Mouse (Mus musculus) C2C12 (cell line): Measurements from ENCODE around the gene Tnxb.

Experiments
- CTCF ChIP-seq: IDR thresholded peaks from one replicate; pipeline ENCODE4 v1.5.1; 2011; ENCODE audit not compliant: control insufficient read depth, insufficient read depth, insufficient read length
- MAX ChIP-seq: IDR thresholded peaks from one replicate; pipeline ENCODE4 v1.6.1; 2011; ENCODE audit warnings: mild to moderate bottlenecking, control low read depth

GRCm38 (mm10) chr17:34630761-34631301 is 39.5 kb upstream of the Tnxb start:
- TF ChIP-seq CTCF (no peak), MAX (no peak)
